Mouse (Mus musculus): ENCODE measurements around the gene Zfp316.
A peak's percentile ranks its signal among the peaks of the same experiment; 100 is the strongest.

Gene Zfp316

DNA sequence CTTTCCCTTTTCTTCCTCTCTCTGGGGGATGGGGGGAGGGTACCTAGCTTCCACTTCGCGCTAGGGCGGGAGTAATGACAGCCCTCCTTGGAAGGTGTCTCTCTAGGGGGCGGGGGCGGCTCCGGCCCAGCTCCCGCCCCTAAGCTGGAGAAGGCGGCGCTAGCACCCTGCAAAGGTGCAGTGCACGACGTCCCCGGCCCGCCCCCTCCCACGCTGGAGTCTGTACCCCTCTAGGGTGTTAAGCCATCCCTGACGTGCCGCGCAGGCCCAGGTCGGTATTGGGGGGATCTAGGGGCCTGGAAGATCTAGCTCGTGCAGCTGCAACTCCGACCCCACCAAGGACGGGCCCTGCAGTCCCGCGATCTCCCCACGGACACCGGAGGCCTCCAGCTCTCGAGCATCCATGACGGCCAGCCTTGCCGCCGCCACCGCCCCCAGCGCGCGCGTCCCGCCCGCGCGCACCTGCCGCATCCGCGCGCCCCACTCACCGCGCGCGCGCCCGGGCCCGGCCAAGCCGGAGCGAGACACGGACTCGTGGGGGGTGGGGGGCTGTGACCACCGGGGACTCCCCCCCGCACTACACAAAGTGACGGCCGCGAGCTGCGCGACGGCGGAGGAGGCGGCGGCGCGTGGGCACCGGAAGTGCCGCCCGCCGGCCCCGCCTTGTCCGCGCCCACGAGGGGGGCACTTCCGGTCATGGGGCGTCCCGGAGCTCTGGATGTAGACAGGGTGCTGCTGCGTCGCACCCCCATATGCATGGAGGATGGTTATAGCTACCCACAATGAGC, at the start of gene Zfp316:
Zfp316 (minus strand) TSS at position 660 of the 788 bp plus-strand sequence.
- DNase-seq (ENCODE audit: low spot score): peak; percentile 64

DNA sequence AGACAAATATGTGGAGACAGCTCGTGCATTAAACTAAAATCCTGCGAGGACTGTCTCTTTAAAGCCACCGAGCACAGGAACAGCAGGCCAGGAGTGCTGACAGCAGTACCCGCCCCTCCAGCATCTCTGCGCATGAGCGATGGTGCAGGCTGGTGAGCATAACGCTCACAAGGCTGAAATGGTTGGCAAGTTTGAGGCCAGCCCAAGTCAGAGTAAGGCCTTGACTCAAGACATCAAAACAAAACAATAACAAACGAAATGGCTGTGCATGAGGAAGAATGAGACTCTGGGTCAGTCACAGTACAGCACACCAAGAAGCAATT, 47.4 kb upstream of the Zfp316 start:
- no peak for DNase-seq (ENCODE audit: low spot score)

DNA sequence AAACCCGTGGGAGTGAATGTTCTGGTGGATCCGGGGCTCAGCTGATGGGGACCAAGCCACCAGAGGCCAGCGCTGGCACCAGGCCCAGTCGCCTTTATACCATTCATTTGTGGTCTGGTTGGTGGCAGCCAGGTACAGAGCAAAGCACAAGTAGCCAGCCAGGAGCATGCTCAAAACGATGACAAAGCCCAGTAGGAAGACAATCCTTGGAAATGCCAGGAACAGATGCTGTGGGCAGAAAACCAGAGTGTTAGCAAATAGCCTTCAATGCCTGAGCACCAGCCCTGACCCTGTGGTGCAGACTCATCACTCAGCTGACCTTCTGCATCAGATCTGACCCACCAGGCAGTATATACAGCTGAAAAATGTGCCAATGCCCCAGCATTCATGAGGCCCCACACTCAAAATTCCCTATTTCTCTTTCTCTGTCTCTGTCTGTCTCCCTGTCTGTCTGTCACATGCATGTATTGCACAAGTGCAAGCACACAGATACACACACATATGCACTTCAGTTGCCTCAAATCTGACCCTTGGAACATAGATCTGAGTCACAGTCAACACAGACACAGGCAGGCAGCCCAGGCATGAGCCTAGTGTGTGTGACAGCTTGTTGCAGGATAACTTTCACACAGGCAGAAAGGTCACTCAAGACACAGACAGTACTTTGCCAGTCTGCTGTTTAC, 46.9 kb upstream of the Zfp316 start:
- peak; percentile 27 for DNase-seq (ENCODE audit: low spot score)

- no peak for DNase-seq (ENCODE audit: low spot score)
Measured at GRCm38 (mm10) chr5:143315514-143315888, 45.7 kb upstream of the Zfp316 start.

- DNase-seq (ENCODE audit: low spot score): peak; percentile 75
Measured at GRCm38 (mm10) chr5:143314730-143315513, 45.1 kb upstream of the Zfp316 start, which contains the start of gene E130309D02Rik. Gene E130309D02Rik (minus strand): TSS chr5:143315360.

DNA sequence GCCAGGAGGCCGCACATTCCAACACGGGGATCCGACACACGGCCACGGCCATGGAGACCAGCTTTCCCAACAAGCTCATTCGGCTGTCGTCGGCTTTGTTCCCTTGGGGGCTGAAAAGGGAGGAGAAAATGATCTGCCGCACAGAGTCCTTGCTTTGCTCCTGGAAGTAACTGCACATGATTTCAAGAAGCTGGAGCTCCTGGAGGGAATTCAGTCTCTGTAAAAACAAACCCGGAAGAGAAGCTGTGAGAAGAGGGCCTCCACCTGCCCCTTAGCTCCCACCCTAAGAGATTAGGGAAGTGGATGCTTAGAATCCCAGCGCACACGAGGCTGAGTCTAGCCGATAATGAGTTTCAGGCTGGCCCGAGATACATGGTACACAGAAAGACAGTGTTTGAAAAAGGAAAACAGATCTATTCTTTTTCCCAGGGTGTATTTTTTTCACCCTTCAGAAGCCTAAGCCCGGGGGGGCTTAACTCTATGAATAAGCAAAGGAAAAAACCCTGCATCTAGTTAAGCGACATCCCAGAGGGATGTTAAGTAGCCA, 44.4 kb upstream of the Zfp316 start:
- no peak for DNase-seq (ENCODE audit: low spot score)

GRCm38 (mm10) chr5:143311886-143312285, 42.1 kb upstream of the Zfp316 start:
- DNase-seq (ENCODE audit: low spot score): peak; percentile 73

DNA sequence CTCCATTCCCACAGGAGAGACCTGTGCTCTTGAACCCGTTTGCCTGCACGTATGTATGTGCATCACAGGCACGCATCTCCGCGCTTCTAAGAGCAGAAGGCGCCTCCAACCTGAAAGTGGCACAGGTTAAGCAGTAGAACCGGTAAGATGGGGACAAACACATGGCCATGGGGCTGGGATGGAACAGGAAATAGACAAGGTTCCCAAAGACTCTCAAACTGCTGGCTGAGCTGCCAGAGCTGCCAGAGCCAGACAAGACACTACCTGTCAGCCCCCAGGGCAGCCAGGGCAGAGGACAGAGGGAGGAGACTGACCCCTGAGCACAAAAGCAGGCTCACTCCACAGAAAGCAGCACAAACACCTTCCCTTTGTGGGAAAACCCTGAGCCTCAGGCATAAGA, 40.1 kb upstream of the Zfp316 start:
- DNase-seq (ENCODE audit: low spot score): no peak

DNA sequence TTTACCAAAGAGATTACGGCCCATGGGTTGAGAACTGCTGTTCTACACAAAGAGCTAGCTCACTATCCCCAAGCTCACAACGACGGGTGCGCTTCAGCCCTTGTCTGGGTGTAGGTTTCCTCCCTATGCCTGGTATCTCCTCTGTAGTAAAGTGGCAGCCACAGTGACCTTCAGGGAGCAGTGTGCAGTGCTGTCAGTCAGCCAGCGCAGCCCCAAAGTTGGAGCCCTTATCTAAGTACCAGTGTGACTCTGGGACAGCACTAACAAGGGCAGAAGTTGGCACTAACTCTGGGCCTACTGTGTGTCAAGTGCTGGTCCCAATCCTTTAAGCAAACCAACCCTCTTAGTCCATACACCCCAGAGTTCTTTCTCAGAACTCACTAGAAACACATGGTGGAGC, 39.0 kb upstream of the Zfp316 start:
- DNase-seq (ENCODE audit: low spot score): no peak

DNA sequence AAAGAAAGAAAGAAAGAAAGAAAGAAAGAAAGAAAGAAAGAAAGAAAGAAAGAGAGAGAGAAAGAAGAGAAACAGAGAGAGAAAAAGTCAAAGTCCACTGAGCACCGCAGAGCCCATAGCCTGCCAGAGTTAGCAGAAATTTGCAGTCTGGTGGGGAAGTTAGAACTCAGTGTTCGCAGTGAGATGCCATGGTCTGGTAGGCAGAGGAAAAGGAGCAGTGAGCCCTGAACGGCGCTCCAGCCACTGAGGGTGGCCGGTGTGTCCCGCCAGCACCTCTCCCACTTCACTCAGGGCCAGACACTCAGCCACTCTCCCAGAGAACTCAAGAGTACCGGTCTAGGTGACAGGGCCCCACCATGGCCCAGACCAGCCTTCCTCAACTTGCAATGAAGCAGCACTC, 34.4 kb upstream of the Zfp316 start:
- no peak for DNase-seq (ENCODE audit: low spot score)

DNA sequence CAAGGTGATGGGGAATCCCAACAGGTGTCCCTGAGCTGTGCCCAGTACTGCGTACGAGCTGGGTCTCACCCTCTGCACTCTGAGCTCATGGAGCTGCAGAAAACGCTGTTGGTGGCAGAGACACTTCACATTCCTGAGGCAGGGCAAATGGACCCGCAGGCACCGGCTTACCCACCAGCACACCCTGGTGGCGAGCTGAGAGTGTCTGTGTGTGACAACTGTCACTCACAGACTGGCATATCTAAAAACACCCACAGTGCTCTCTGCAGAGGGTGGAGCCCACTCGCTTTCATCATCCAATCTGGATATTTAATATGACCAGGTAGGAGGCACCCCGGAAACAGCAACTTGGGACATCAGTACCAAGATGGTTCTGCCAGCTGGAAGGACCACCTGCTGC, 31.5 kb upstream of the Zfp316 start:
- peak; percentile 24 for DNase-seq (ENCODE audit: low spot score)

- DNase-seq (ENCODE audit: low spot score): peak; percentile 29
Measured at GRCm38 (mm10) chr5:143299686-143300085, 29.9 kb upstream of the Zfp316 start.

DNA sequence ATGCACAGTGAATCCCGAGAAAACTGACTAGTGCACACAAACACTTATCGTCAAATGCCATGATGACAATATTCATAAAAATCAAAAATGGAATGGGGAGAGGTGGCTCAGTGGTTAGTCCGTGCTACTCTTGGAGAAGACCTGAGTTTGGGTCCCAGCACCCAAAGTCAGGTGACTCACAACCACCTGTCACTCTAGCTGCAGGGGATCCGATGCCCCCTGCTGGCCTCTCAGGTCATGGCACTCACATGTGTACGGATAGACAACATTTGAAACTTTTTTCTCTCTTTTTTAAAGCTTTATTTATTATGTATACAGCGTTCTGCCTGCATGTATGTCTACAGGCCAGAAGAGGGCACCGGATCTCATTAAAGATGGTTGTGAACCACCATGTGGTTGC, 28.6 kb upstream of the Zfp316 start:
- DNase-seq (ENCODE audit: low spot score): no peak

DNA sequence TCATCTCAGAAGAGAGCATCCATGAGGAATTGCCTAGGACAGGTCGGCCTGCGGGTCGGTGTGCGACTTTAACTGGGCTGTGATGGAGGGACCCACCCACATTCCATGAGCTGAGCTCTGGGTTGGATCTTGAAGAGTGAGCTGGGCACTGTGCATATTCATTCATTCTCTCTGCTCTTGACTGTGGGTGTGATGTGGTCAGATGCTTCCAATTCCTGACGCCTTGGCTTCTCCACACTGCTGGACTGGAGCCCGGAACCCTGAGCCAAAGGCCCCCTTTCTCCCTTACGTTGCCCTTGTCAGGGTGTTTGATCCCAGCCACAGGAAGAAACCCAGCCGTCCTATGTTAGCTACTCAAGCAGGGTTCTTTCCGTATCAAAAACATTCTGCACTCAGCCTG, 28.2 kb upstream of the Zfp316 start:
- DNase-seq (ENCODE audit: low spot score): no peak

DNA sequence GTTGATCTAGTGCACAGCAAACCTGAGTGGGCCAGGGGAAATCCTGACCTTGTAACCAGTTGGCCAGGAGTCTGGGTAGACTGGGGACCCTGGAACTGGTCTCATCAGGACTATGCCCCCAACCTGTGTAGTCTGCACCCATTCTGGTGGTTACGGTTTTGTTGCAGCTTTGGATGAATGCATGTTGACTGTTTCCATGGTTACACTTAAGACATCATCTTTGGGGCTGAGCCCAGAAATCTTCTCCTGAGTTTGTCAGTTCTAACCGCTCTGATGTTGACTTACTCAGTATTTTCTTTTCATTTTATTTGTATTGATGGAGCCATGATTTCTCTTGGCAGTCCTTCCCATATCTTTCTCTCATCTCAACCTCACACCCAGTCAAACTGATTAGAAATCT, 25.5 kb upstream of the Zfp316 start:
- DNase-seq (ENCODE audit: low spot score): peak; percentile 24

GRCm38 (mm10) chr5:143294862-143295261, 25.0 kb upstream of the Zfp316 start:
- no peak for DNase-seq (ENCODE audit: low spot score)

- DNase-seq (ENCODE audit: low spot score): no peak
Measured at GRCm38 (mm10) chr5:143293404-143293803, 23.6 kb upstream of the Zfp316 start, which contains the start of gene Zfp853. Gene Zfp853 (minus strand): TSS chr5:143293623.

- DNase-seq (ENCODE audit: low spot score): no peak
Measured at GRCm38 (mm10) chr5:143292879-143293278, 23.1 kb upstream of the Zfp316 start.

GRCm38 (mm10) chr5:143289299-143289698, 19.5 kb upstream of the Zfp316 start:
- DNase-seq (ENCODE audit: low spot score): no peak

DNA sequence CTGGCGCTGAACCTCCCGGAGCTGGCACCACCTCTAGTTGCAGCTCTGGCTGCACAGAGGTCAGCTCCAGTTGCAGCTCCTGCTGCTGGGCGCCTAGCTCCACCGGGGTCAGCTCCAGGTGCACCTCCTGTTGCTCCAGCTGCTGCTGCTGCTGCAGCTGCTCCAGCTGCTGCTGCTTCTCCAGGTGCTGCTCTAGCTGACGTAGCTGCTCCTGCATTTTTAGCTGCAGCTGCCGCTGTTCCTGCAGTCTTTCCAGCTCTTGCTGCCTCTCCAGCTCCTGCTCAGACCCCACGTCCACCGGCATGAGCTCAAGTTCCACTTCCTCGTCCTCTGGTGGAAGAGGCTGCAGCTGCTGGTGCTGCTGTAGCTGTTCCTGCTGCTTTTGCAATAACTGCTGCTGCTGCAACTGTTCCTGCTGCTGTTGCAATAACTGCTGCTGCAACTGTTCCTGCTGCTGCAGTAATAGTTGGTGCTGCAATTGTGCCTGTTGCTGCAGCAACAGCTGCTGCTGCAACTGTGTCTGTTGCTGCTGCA, 18.6 kb upstream of the Zfp316 start:
- no peak for DNase-seq (ENCODE audit: low spot score)

GRCm38 (mm10) chr5:143287774-143288328, 18.0 kb upstream of the Zfp316 start:
- no peak for DNase-seq (ENCODE audit: low spot score)

- no peak for DNase-seq (ENCODE audit: low spot score)
Measured at GRCm38 (mm10) chr5:143284762-143285161, 14.9 kb upstream of the Zfp316 start.

Data from adipocyte (in vitro differentiated cells).